Mouse (Mus musculus): ENCODE data around the gene Htra2. TPM values are rescaled to one million over a fixed set of nuclear protein-coding genes. Genes with fewer than 3 reads are reported as not detected.

The Htra2 gene
- polyA plus RNA-seq, 1 experiment from 2014 or later, result 45.9 TPM

DNA sequence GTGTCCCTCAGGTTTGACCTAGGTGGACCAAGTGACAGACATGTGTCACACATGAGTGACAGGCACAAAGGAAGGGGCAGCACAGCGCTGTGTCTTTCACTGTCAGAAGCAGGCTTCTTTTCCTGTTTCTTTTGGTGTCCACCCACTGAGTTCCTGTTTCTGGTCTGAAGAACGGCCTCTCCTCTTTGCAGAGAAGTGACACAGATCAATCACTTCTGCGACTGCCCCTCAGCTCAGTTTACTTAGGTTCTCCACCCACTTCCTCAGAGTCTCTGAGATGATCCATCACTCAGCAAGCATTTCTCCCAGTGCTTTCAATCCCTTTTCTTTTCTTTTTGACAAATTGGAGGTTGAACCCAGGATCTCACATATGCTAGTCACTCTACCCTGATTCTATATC is 46.4 kb downstream of the Htra2 start:
- Histone ChIP-seq H3K27ac (ENCODE audit: low read depth, low read length) (no peak overlapping the region), H3K4me3 (ENCODE audit: low read depth, low read length) (no peak overlapping the region), H3K4me2 (ENCODE audit: low read depth, low read length) (no peak overlapping the region), H3K36me3 (ENCODE audit: control insufficient read depth, insufficient read depth, low read length) (no peaks in the 10 kb centered on the region), H3K9ac (replicated peaks; ENCODE audit: low read depth, low read length) (no peak overlapping the region), H3K4me1 (ENCODE audit: control insufficient read depth, insufficient read depth, low read length) (no peaks in the 10 kb centered on the region), H3K9me3 (ENCODE audit: control insufficient read depth, low read length) (no peaks in the 10 kb centered on the region), H3K27me3 (ENCODE audit: control insufficient read depth, insufficient read depth, low read length) (no peaks in the 10 kb centered on the region)
- ATAC-seq (ENCODE audit: low read depth), result no peak
- WGBS, result 49% methylated on average over 3 of the region's 3 CpGs

DNA sequence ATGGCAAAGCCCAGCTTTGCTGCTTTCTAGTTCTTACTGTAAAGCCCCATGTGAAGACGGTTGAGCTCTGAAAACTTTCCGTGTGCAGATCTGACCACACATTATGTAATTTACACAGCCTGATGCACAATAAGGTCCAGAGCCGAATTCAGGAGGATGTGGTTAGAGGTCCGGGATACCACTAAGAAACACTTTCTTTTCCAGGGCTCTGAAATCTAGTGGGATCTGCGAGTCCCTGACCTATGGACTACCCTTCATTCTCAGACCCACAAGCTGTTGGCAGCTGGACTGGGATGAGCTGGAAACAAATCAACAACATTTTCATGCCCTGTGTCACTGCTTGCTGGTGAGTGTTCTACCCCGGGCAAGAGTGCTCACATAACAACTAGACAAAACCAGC is 49.0 kb downstream of the Htra2 start:
- no peaks in the 10 kb centered on the region for H3K9me3 ChIP-seq (ENCODE audit: control insufficient read depth, low read length)
- 88% methylated on average over 6 of the region's 6 CpGs for WGBS
- ATAC-seq (ENCODE audit: low read depth), result no peak
- H3K4me2 ChIP-seq (ENCODE audit: low read depth, low read length), result no peak overlapping the region
- H3K9ac ChIP-seq (replicated peaks; ENCODE audit: low read depth, low read length), result no peak overlapping the region
- no peaks in the 10 kb centered on the region for H3K4me1 ChIP-seq (ENCODE audit: control insufficient read depth, insufficient read depth, low read length)
- H3K27me3 ChIP-seq (ENCODE audit: control insufficient read depth, insufficient read depth, low read length), result no peaks in the 10 kb centered on the region
- H3K4me3 ChIP-seq (ENCODE audit: low read depth, low read length), result no peak overlapping the region
- no peak overlapping the region for H3K27ac ChIP-seq (ENCODE audit: low read depth, low read length)
- no peaks in the 10 kb centered on the region for H3K36me3 ChIP-seq (ENCODE audit: control insufficient read depth, insufficient read depth, low read length)

DNA sequence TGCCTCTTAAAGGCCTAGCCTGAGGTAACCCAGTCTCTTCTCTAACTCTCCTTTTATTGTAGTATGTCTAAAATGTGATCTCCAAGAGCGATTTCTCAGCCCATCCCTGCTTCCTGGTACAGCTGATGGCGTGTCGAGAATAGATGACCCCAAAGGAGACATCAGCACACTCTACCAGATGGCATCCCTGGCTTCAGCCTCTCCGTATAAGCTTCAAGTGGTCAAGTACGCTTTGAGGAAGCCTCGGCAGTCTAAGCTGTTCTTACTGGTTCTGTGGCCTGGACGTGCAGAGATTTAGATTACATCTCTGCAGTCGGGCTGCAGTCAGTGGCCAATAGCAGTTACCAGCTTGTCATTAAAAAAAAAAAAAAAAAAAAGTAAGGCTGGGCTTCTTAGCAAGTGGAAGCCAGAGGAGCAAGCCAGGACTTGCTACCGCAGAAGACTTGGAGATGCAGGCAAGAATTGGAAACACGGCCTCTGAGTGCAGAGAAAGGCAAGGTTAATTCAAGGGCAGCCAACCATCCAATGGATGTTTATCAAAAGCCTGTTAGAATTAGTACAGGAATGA is 49.5 kb downstream of the Htra2 start:
- Histone ChIP-seq H3K9me3 (ENCODE audit: control insufficient read depth, low read length) (no peaks in the 10 kb centered on the region), H3K9ac (replicated peaks; ENCODE audit: low read depth, low read length) (no peak overlapping the region), H3K27me3 (ENCODE audit: control insufficient read depth, insufficient read depth, low read length) (no peaks in the 10 kb centered on the region), H3K4me1 (ENCODE audit: control insufficient read depth, insufficient read depth, low read length) (no peaks in the 10 kb centered on the region), H3K27ac (ENCODE audit: low read depth, low read length) (no peak overlapping the region), H3K4me3 (ENCODE audit: low read depth, low read length) (no peak overlapping the region), H3K36me3 (ENCODE audit: control insufficient read depth, insufficient read depth, low read length) (no peaks in the 10 kb centered on the region), H3K4me2 (ENCODE audit: low read depth, low read length) (no peak overlapping the region)
- WGBS, result 85% methylated on average over 10 of the region's 10 CpGs
- ATAC-seq (ENCODE audit: low read depth), result no peak

DNA sequence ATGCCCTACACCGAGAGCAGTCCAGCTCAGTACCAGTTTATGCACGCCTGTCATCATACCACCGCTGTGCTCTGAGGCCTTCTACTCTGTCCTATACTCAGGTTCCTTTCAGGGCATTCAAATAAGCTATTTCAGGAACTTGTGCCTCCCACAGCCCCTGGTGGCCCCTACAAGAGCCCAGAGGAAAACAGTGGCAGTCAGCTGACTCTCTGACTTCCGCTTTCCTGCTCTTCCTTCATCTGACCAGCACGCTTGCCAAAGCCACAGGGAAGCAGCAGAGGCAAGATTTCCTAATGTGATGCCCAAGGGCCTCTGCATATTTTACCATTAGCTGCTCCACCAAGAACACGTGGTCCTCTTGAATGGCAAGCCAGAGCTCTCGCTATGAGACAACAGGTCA is 50.2 kb downstream of the Htra2 start:
- no peaks in the 10 kb centered on the region for H3K36me3 ChIP-seq (ENCODE audit: control insufficient read depth, insufficient read depth, low read length)
- no peak overlapping the region for H3K4me2 ChIP-seq (ENCODE audit: low read depth, low read length)
- ATAC-seq (ENCODE audit: low read depth), result no peak
- no peaks in the 10 kb centered on the region for H3K4me1 ChIP-seq (ENCODE audit: control insufficient read depth, insufficient read depth, low read length)
- no peaks in the 10 kb centered on the region for H3K9me3 ChIP-seq (ENCODE audit: control insufficient read depth, low read length)
- H3K4me3 ChIP-seq (ENCODE audit: low read depth, low read length), result no peak overlapping the region
- H3K27ac ChIP-seq (ENCODE audit: low read depth, low read length), result no peak overlapping the region
- H3K9ac ChIP-seq (replicated peaks; ENCODE audit: low read depth, low read length), result no peak overlapping the region
- no peaks in the 10 kb centered on the region for H3K27me3 ChIP-seq (ENCODE audit: control insufficient read depth, insufficient read depth, low read length)
- whole genome bisulfite sequencing, result 72% methylated on average over 7 of the region's 7 CpGs

DNA sequence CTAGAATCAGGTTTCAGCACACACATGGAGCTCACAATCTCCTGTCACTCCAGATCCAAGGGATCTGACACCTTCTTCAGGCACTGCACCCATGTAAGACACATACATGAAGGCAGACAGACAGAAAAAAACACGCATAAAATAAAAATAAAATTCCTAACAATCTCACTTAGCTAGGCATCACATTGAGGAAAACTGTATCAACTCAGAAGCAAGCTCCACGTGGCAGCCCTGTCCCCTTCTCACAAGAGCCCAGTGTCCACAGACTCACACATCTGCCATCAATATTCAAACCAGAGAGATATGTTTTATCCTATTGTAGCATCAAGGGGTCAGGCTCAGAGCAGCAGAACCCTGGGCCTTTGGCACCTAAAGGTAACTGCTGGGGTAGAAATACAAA is 50.8 kb downstream of the Htra2 start:
- Histone ChIP-seq H3K4me3 (ENCODE audit: low read depth, low read length) (no peak overlapping the region), H3K36me3 (ENCODE audit: control insufficient read depth, insufficient read depth, low read length) (no peaks in the 10 kb centered on the region), H3K4me2 (ENCODE audit: low read depth, low read length) (no peak overlapping the region), H3K4me1 (ENCODE audit: control insufficient read depth, insufficient read depth, low read length) (no peaks in the 10 kb centered on the region), H3K27me3 (ENCODE audit: control insufficient read depth, insufficient read depth, low read length) (no peaks in the 10 kb centered on the region), H3K27ac (ENCODE audit: low read depth, low read length) (no peak overlapping the region), H3K9ac (replicated peaks; ENCODE audit: low read depth, low read length) (no peak overlapping the region), H3K9me3 (ENCODE audit: control insufficient read depth, low read length) (no peaks in the 10 kb centered on the region)
- 68% methylated on average over 2 of the region's 2 CpGs for WGBS
- no peak for ATAC-seq (ENCODE audit: low read depth)

DNA sequence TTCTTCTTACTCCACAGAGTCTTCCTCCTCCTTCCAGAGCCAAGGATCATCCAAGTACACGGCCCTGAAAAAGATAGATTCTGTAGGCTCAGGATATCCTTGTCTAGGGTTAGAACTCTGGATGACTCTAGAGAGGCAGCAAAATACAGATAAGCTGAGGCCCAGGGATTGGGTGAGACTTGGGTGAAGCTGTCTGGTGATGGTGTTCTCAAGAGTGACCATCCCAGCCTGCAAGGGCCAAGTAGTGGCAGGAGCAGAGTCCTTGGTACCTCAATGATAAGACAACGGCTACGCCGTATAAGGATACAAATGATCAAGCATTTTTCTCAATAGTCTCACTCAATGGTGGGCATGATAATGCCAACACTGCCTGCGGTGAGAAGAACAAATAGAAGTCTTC is 51.2 kb downstream of the Htra2 start:
- no peaks in the 10 kb centered on the region for H3K9me3 ChIP-seq (ENCODE audit: control insufficient read depth, low read length)
- H3K9ac ChIP-seq (replicated peaks; ENCODE audit: low read depth, low read length), result no peak overlapping the region
- no peak overlapping the region for H3K4me3 ChIP-seq (ENCODE audit: low read depth, low read length)
- no peak overlapping the region for H3K27ac ChIP-seq (ENCODE audit: low read depth, low read length)
- H3K27me3 ChIP-seq (ENCODE audit: control insufficient read depth, insufficient read depth, low read length), result no peaks in the 10 kb centered on the region
- no peaks in the 10 kb centered on the region for H3K36me3 ChIP-seq (ENCODE audit: control insufficient read depth, insufficient read depth, low read length)
- ATAC-seq (ENCODE audit: low read depth), result no peak
- no peak overlapping the region for H3K4me2 ChIP-seq (ENCODE audit: low read depth, low read length)
- WGBS, result 91% methylated on average over 5 of the region's 5 CpGs
- H3K4me1 ChIP-seq (ENCODE audit: control insufficient read depth, insufficient read depth, low read length), result no peaks in the 10 kb centered on the region

DNA sequence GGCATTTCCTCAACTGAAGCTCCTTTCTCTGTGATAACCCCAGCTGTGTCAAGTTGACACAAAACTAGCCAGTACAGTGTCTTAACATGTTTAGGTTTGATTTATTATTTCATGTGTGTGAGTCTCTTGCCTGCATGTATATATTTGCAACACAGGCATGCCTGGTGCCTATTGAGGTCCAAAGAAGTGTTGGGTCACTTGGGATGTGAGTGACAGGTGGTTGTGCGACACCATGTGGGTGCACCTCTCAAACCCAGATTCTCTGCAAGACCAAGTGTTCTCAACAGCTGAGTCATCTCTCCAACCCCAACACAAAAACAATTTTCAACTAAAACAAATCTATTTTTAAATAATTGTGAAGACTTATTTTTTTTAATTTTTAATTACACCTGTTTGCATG is 52.0 kb downstream of the Htra2 start:
- no peak overlapping the region for H3K4me2 ChIP-seq (ENCODE audit: low read depth, low read length)
- H3K4me1 ChIP-seq (ENCODE audit: control insufficient read depth, insufficient read depth, low read length), result no peaks in the 10 kb centered on the region
- H3K4me3 ChIP-seq (ENCODE audit: low read depth, low read length), result no peak overlapping the region
- no peaks in the 10 kb centered on the region for H3K36me3 ChIP-seq (ENCODE audit: control insufficient read depth, insufficient read depth, low read length)
- no peak overlapping the region for H3K27ac ChIP-seq (ENCODE audit: low read depth, low read length)
- H3K27me3 ChIP-seq (ENCODE audit: control insufficient read depth, insufficient read depth, low read length), result no peaks in the 10 kb centered on the region
- H3K9me3 ChIP-seq (ENCODE audit: control insufficient read depth, low read length), result no peaks in the 10 kb centered on the region
- 97% methylated on average over 1 of the region's 1 CpGs for WGBS
- no peak overlapping the region for H3K9ac ChIP-seq (replicated peaks; ENCODE audit: low read depth, low read length)
- no peak for ATAC-seq (ENCODE audit: low read depth)

MicroRNAs encoded within 50 kb of the gene (microRNA counts, 519-probe panel; counts per million panel counts)
- not detected for microRNA mmu-miR-3470a+mmu-miR-3470b

Small RNAs within 50 kb of the gene (microRNA-seq; reads per million reads assigned to microRNA genes)
- gene Mir3470a (not detected), gene Mir7040 (not detected)

Other genes starting within 250 kb of the Htra2 start
- 13.7 and 19.5 TPM in 2 replicates for gene Sema4f, start 115.5 kb downstream of the Htra2 start, polyA plus RNA-seq (2014; fragmentation: Nextera tagmentation; extraction: Ambion mirVana)
- not detected in 2 replicates for gene M1ap, start 108.4 kb downstream of the Htra2 start, polyA plus RNA-seq (2014; fragmentation: Nextera tagmentation; extraction: Ambion mirVana)
- 1.0 and 2.0 TPM in 2 replicates for gene Dok1, start 21.8 kb downstream of the Htra2 start, polyA plus RNA-seq (2014; fragmentation: Nextera tagmentation; extraction: Ambion mirVana)
- 4.2 and 6.1 TPM in 2 replicates for gene Loxl3, start 21.1 kb downstream of the Htra2 start, polyA plus RNA-seq (2014; fragmentation: Nextera tagmentation; extraction: Ambion mirVana)
- gene Aup1, start 752 bp downstream of the Htra2 start, polyA plus RNA-seq (2014; fragmentation: Nextera tagmentation; extraction: Ambion mirVana), result 122 and 123 TPM in 2 replicates
- gene Dqx1, start 2.6 kb upstream of the Htra2 start, polyA plus RNA-seq (2014; fragmentation: Nextera tagmentation; extraction: Ambion mirVana), result 0.24 and 0.54 TPM in 2 replicates
- 7.1 TPM in 1 of 2 replicates, not detected in the other for gene Tlx2, start 15.0 kb upstream of the Htra2 start, polyA plus RNA-seq (2014; fragmentation: Nextera tagmentation; extraction: Ambion mirVana)
- 44.9 and 46.6 TPM in 2 replicates for gene Pcgf1, start 22.6 kb upstream of the Htra2 start, polyA plus RNA-seq (2014; fragmentation: Nextera tagmentation; extraction: Ambion mirVana)
- gene Lbx2, start 31.1 kb upstream of the Htra2 start, polyA plus RNA-seq (2014; fragmentation: Nextera tagmentation; extraction: Ambion mirVana), result not detected in 2 replicates
- gene Ccdc142, start 46.3 kb upstream of the Htra2 start, polyA plus RNA-seq (2014; fragmentation: Nextera tagmentation; extraction: Ambion mirVana), result 5.6 and 6.3 TPM in 2 replicates
- gene Gm42688, start 46.3 kb upstream of the Htra2 start, polyA plus RNA-seq (2014; fragmentation: Nextera tagmentation; extraction: Ambion mirVana), result 3.7 and 4.3 TPM in 2 replicates
- 118 and 119 TPM in 2 replicates for gene Mrpl53, start 53.8 kb upstream of the Htra2 start, polyA plus RNA-seq (2014; fragmentation: Nextera tagmentation; extraction: Ambion mirVana)
- 21.9 and 25.3 TPM in 2 replicates for gene Mogs, start 60.2 kb upstream of the Htra2 start, polyA plus RNA-seq (2014; fragmentation: Nextera tagmentation; extraction: Ambion mirVana)
- gene Wbp1, start 66.3 kb upstream of the Htra2 start, polyA plus RNA-seq (2014; fragmentation: Nextera tagmentation; extraction: Ambion mirVana), result 129 and 146 TPM in 2 replicates
- gene Ino80b, start 70.2 kb upstream of the Htra2 start, polyA plus RNA-seq (2014; fragmentation: Nextera tagmentation; extraction: Ambion mirVana), result 13.5 and 14.3 TPM in 2 replicates
- gene Rtkn, start 80.2 kb upstream of the Htra2 start, polyA plus RNA-seq (2014; fragmentation: Nextera tagmentation; extraction: Ambion mirVana), result 6.3 and 8.8 TPM in 2 replicates
- gene Wdr54, start 101.1 kb upstream of the Htra2 start, polyA plus RNA-seq (2014; fragmentation: Nextera tagmentation; extraction: Ambion mirVana), result 18.2 and 25.7 TPM in 2 replicates
- gene 1700003E16Rik, start 101.1 kb upstream of the Htra2 start, polyA plus RNA-seq (2014; fragmentation: Nextera tagmentation; extraction: Ambion mirVana), result 4.2 and 7.8 TPM in 2 replicates
- 122 and 147 TPM in 2 replicates for gene Dctn1, start 110.6 kb upstream of the Htra2 start, polyA plus RNA-seq (2014; fragmentation: Nextera tagmentation; extraction: Ambion mirVana)
- gene Slc4a5, start 164.6 kb upstream of the Htra2 start, polyA plus RNA-seq (2014; fragmentation: Nextera tagmentation; extraction: Ambion mirVana), result not detected in 2 replicates

Measured in neural tube, embryonic 14.5 days (tissue).